In the genomic region with DNA sequence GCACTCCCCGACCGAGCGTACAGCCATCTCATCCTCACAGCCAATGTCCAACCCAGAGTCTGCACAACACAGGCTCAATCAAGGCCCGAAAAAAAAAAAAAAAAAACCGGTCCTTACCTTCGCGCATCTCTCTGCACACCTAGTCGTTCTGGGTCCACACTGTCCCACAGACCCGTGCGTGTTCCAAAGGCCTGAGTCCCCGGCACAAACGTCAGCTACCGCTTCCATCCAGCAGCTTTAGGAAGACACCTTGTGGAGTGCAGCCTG, we compare ENCODE assay signal across 8 mouse cellular contexts. TPM values are rescaled to one million over a fixed set of nuclear protein-coding genes. Genes with fewer than 3 reads are reported as not detected.
DNase-seq lines count a peak whose midpoint lies in the region; ATAC-seq and TF ChIP-seq lines count a peak whose summit lies in the region.

No protein-coding gene starts in this region.

- H3K36me3 ChIP-seq in heart, embryonic 14.5 days (ENCODE audit: control insufficient read depth, insufficient read depth, low read length) = no peaks in the 10 kb centered on the region
- peaks cover 77% of the 10 kb centered on the region for H3K36me3 ChIP-seq in G1E (replicated peaks)
- no peaks in the 10 kb centered on the region for H3K36me3 ChIP-seq in hindbrain, embryonic 11.5 days (ENCODE audit: control insufficient read depth, insufficient read depth, low read length)
- no peaks in the 10 kb centered on the region for H3K36me3 ChIP-seq in midbrain, embryonic 10.5 days

- peaks cover 86% of the 10 kb centered on the region for H3K27me3 ChIP-seq in heart, embryonic 14.5 days (ENCODE audit: control insufficient read depth, insufficient read depth, low read length)
- H3K27me3 ChIP-seq in G1E (ENCODE audit: insufficient read depth, low read length) = no peaks in the 10 kb centered on the region
- peaks cover 78% of the 10 kb centered on the region for H3K27me3 ChIP-seq in hindbrain, embryonic 11.5 days (ENCODE audit: control insufficient read depth, insufficient read depth, low read length)
- H3K27me3 ChIP-seq in midbrain, embryonic 10.5 days (ENCODE audit: low read depth, poor library complexity, severe bottlenecking) = peaks cover 91% of the 10 kb centered on the region

- no peak for TF ChIP-seq CTCF in G1E (IDR thresholded peaks at IDR 0.05; ENCODE audit: low read depth, low read length)

- DNase-seq in heart, postnatal 4 days = no peak
- no peak for DNase-seq in G1E (ENCODE audit: low spot score)
- DNase-seq in hindbrain, embryonic 11.5 days (ENCODE audit: low spot score) = no peak
- no peak for DNase-seq in midbrain, embryonic 10.5 days (ENCODE audit: low spot score)
- no peak for DNase-seq in frontal cortex, postnatal 36 days (ENCODE audit: low spot score in 2 of 2)
- DNase-seq in thymus, postnatal 4 days = no peak
- no peak for DNase-seq in cerebellum, adult 8-10 months

- peak overlapping the region; percentile 46; the same call in 1 of the 2 replicates for H3K9ac ChIP-seq in heart, embryonic 14.5 days (ENCODE audit: low read length)
- H3K9ac ChIP-seq in hindbrain, embryonic 11.5 days (ENCODE audit: low read depth, low read length) = no peak overlapping the region

- H3K9me3 ChIP-seq in heart, embryonic 14.5 days (ENCODE audit: control insufficient read depth, low read length) = no peaks in the 10 kb centered on the region
- no peaks in the 10 kb centered on the region for H3K9me3 ChIP-seq in G1E (replicated peaks)
- H3K9me3 ChIP-seq in hindbrain, embryonic 11.5 days (ENCODE audit: control insufficient read depth, low read length) = no peaks in the 10 kb centered on the region
- no peaks in the 10 kb centered on the region for H3K9me3 ChIP-seq in midbrain, embryonic 10.5 days (replicated peaks)

- H3K4me2 ChIP-seq in heart, embryonic 14.5 days (ENCODE audit: low read length) = peak overlapping the region; percentile 85
- H3K4me2 ChIP-seq in hindbrain, embryonic 11.5 days (replicated peaks; ENCODE audit: low read depth, low read length) = peak overlapping the region; percentile 55

- WGBS in heart, embryonic 14.5 days = 3% methylated on average over 13 of the region's 13 CpGs
- WGBS in hindbrain, embryonic 11.5 days = under 1% methylated on average over 13 of the region's 13 CpGs
- under 1% methylated on average over 13 of the region's 13 CpGs for WGBS in midbrain, embryonic 10.5 days

- peak overlapping the region; percentile 48 to 51 for H3K4me3 ChIP-seq in heart, embryonic 14.5 days (ENCODE audit: control insufficient read depth in 1 of 2, insufficient read depth in 1 of 2, low read depth in 1 of 2, low read length in 2 of 2)
- peak overlapping the region; percentile 70 for H3K4me3 ChIP-seq in G1E (ENCODE audit: low read depth, low read length)
- H3K4me3 ChIP-seq in hindbrain, embryonic 11.5 days (ENCODE audit: low read depth, low read length) = peak overlapping the region; percentile 36
- H3K4me3 ChIP-seq in midbrain, embryonic 10.5 days = peak overlapping the region; percentile 56

- H3K27ac ChIP-seq in heart, embryonic 14.5 days (replicated peaks in 1 of 2; ENCODE audit: control insufficient read depth in 1 of 2, insufficient read depth in 1 of 2, low read depth in 2 of 2, low read length in 2 of 2) = no peak overlapping the region
- H3K27ac ChIP-seq in hindbrain, embryonic 11.5 days (ENCODE audit: low read depth, low read length) = no peak overlapping the region
- peak overlapping the region; percentile 59 for H3K27ac ChIP-seq in midbrain, embryonic 10.5 days (replicated peaks)

- peaks cover 14 to 29% of the 10 kb centered on the region in 2 experiments for H3K4me1 ChIP-seq in heart, embryonic 14.5 days (ENCODE audit: control insufficient read depth in 2 of 2, insufficient read depth in 2 of 2, low read length in 2 of 2)
- H3K4me1 ChIP-seq in G1E (ENCODE audit: insufficient read depth, low read depth, low read length) = peaks cover 84% of the 10 kb centered on the region
- peaks cover 15% of the 10 kb centered on the region for H3K4me1 ChIP-seq in hindbrain, embryonic 11.5 days (replicated peaks; ENCODE audit: control insufficient read depth, insufficient read depth, low read length)
- H3K4me1 ChIP-seq in midbrain, embryonic 10.5 days = peaks cover 42% of the 10 kb centered on the region

- ATAC-seq in heart, embryonic 14.5 days (ENCODE audit: insufficient number of reproducible peaks, insufficient read depth, low FRiP score, low read depth) = no peak
- no peak for ATAC-seq in G1E (ENCODE audit: extremely low read depth, insufficient number of reproducible peaks, low FRiP score, poor library complexity, severe bottlenecking)
- no peak for ATAC-seq in hindbrain, embryonic 11.5 days (ENCODE audit: low FRiP score)

RNA-seq across cellular contexts. Expression of gene Gata2, which starts 3.7 kb away (rescaled TPM):
- 12.5 and 18.6 TPM in 2 replicates for polyA plus RNA-seq in heart, embryonic 14.5 days (2014; fragmentation: Nextera tagmentation; extraction: Ambion mirVana)
- 10 to 100 TPM; 15.2 to 16.8 TPM for total RNA-seq in heart, postnatal 4 days (2021)
- total RNA-seq in G1E (2014; fragmentation: Nextera tagmentation) (264 and 265 TPM in 2 replicates), G1E (2017) (127 and 145 TPM in 2 replicates)
- polyA plus RNA-seq in G1E (2012) = 1,748 and 2,211 TPM in 2 replicates
- polyA plus RNA-seq in hindbrain, embryonic 11.5 days (2014; fragmentation: Nextera tagmentation; extraction: Ambion mirVana) = 18.2 and 26.3 TPM in 2 replicates
- polyA plus RNA-seq in midbrain, embryonic 10.5 days (2016; fragmentation: Nextera tagmentation; extraction: Ambion mirVana) = 19.3 and 36.1 TPM in 2 replicates

RNA-seq across cellular contexts. Expression of gene Dnajb8, which starts 32.1 kb away (rescaled TPM):
- not detected in 2 replicates for polyA plus RNA-seq in heart, embryonic 14.5 days (2014; fragmentation: Nextera tagmentation; extraction: Ambion mirVana)
- not detected for total RNA-seq in heart, postnatal 4 days (2021)
- not detected in 2 replicates for total RNA-seq in G1E (2014; fragmentation: Nextera tagmentation)
- 0.11 TPM in 1 of 2 replicates, not detected in the other for total RNA-seq in G1E (2017)
- not detected in 2 replicates for polyA plus RNA-seq in G1E (2012)
- polyA plus RNA-seq in hindbrain, embryonic 11.5 days (2014; fragmentation: Nextera tagmentation; extraction: Ambion mirVana) = not detected in 2 replicates
- not detected in 2 replicates for polyA plus RNA-seq in midbrain, embryonic 10.5 days (2016; fragmentation: Nextera tagmentation; extraction: Ambion mirVana)

Comparison
In these comparisons a context has a peak if more than half of its experiments do, and no peak if none do; other contexts are left out.
1. RNA of gene Gata2, which starts 3.7 kb away (polyA plus RNA-seq): 1,748 to 2,211 TPM in G1E; 18.2 to 26.3 TPM in hindbrain, embryonic 11.5 days, 19.3 to 36.1 TPM in midbrain, embryonic 10.5 days and 12.5 to 18.6 TPM in heart, embryonic 14.5 days; every median in the first group is over 10 times any median in the second.
2. Peak in every context shown above with its lines, with median percentiles within 50 percentile points of each other: H3K4me3 ChIP-seq.